Mouse (Mus musculus) MEL (cell line): ENCODE data around the gene Kcnip1. TPM values are rescaled to one million over a fixed set of nuclear protein-coding genes. Genes with fewer than 3 reads are reported as not detected.

Experiments
- DNase-seq: peaks from one replicate; pipeline ENCODE4 v3.0.0; 2011; ENCODE audit warnings: low read depth, low spot score
- H3K27ac ChIP-seq: 2 replicates; pipeline ENCODE4 v1.5.1; 2012; ENCODE audit warnings: low read depth, mild to moderate bottlenecking, control low read depth, low read length, moderate library complexity; ENCODE audit not compliant: control insufficient read depth
- H3K27me3 ChIP-seq, 2 experiments: fragments of 150-350 bp in 1 of 2; sonication (generic) in 1 of 2; 2 replicates each; pipeline ENCODE4 v1.6.1; 2012; ENCODE audit warnings: low read length in 2 of 2, mild to moderate bottlenecking in 2 of 2, improper control_type of control experiment in 1 of 2, moderate library complexity in 1 of 2; ENCODE audit not compliant: insufficient read depth in 2 of 2, control insufficient read depth in 1 of 2
- H3K36me3 ChIP-seq, 2 experiments: 2 replicates each; pipeline ENCODE4 v1.6.1; 2012 to 2014; ENCODE audit warnings: low read length in 2 of 2, improper control_type of control experiment in 1 of 2, inconsistent platforms in 1 of 2, mild to moderate bottlenecking in 1 of 2; ENCODE audit not compliant: insufficient read depth in 2 of 2, control insufficient read depth in 1 of 2
- H3K4me1 ChIP-seq, 2 experiments: fragments of 150-350 bp in 1 of 2; sonication (generic) in 1 of 2; 2 replicates each; pipeline ENCODE4 v1.6.1; 2012; ENCODE audit warnings: low read length in 2 of 2, improper control_type of control experiment in 1 of 2, mild to moderate bottlenecking in 1 of 2; ENCODE audit not compliant: insufficient read depth in 2 of 2, control insufficient read depth in 1 of 2
- H3K4me3 ChIP-seq, 2 experiments: fragments of 150-350 bp in 1 of 2; sonication (generic) in 1 of 2; 2 replicates each; pipeline ENCODE4 v1.5.1; 2012; ENCODE audit warnings: low read depth in 2 of 2, low read length in 2 of 2, mild to moderate bottlenecking in 2 of 2, moderate library complexity in 2 of 2, control low read depth in 1 of 2, improper control_type of control experiment in 1 of 2; ENCODE audit not compliant: control insufficient read depth in 1 of 2, insufficient read depth in 1 of 2
- H3K79me2 ChIP-seq: 2 replicates; pipeline ENCODE4 v1.6.1; 2012; ENCODE audit warnings: mild to moderate bottlenecking, low read length, moderate library complexity; ENCODE audit not compliant: control insufficient read depth, poor library complexity, insufficient read depth
- H3K9ac ChIP-seq: 2 replicates; pipeline ENCODE4 v1.6.1; 2012; ENCODE audit warnings: low read depth, mild to moderate bottlenecking, control low read depth, low read length, moderate library complexity; ENCODE audit not compliant: control insufficient read depth, poor library complexity, severe bottlenecking
- H3K9me3 ChIP-seq: fragments of 150-350 bp; sonication (generic); replicated peaks from 2 replicates; pipeline ENCODE4 v1.6.1; 2012; ENCODE audit warnings: mild to moderate bottlenecking, low read length, improper control_type of control experiment, moderate library complexity; ENCODE audit not compliant: insufficient read depth
- CTCF ChIP-seq, 3 experiments: IDR thresholded peaks in 2 of 3; conservative IDR thresholded peaks in 1 of 3; 2 replicates each; pipeline ENCODE4 v1.5.1; 2011 to 2012; ENCODE audit warnings: low read length in 3 of 3, low read depth in 2 of 3, mild to moderate bottlenecking in 2 of 3, improper control_type of control experiment in 1 of 3, inconsistent platforms in 1 of 3, mixed read lengths in 1 of 3, moderate library complexity in 1 of 3; ENCODE audit not compliant: control insufficient read depth in 1 of 3, insufficient read depth in 1 of 3, poor library complexity in 1 of 3, severe bottlenecking in 1 of 3
- E2F4 ChIP-seq: IDR thresholded peaks from 2 replicates; pipeline ENCODE4 v1.6.1; 2011; ENCODE audit warnings: low read depth, low read length, improper control_type of control experiment, borderline replicate concordance
- ELF1 ChIP-seq: IDR thresholded peaks from 2 replicates; pipeline ENCODE4 v1.6.1; 2014; ENCODE audit warnings: low read depth, mild to moderate bottlenecking, inconsistent platforms, low read length, improper control_type of control experiment, moderate library complexity
- EP300 ChIP-seq, 2 experiments: IDR thresholded peaks; 2 replicates each; pipeline ENCODE4 v1.6.1; 2011; ENCODE audit warnings: improper control_type of control experiment in 2 of 2, low read length in 2 of 2, low read depth in 1 of 2, mild to moderate bottlenecking in 1 of 2
- ETS1 ChIP-seq: IDR thresholded peaks from 2 replicates; pipeline ENCODE4 v1.6.1; 2012; ENCODE audit warnings: low read depth, mild to moderate bottlenecking, inconsistent platforms, low read length, improper control_type of control experiment, moderate library complexity
- HCFC1 ChIP-seq: IDR thresholded peaks from 2 replicates; pipeline ENCODE4 v1.6.1; 2012; ENCODE audit warnings: low read depth, mild to moderate bottlenecking, inconsistent platforms, low read length, improper control_type of control experiment, moderate library complexity
- MYC ChIP-seq: IDR thresholded peaks from 2 replicates; pipeline ENCODE4 v1.6.1; 2011; ENCODE audit warnings: low read depth, mild to moderate bottlenecking, low read length, improper control_type of control experiment, moderate library complexity
- POLR2A ChIP-seq, 2 experiments: IDR thresholded peaks; 2 replicates each; pipeline ENCODE4 v1.6.1; 2011 to 2012; ENCODE audit warnings: low read length in 2 of 2, mild to moderate bottlenecking in 2 of 2, control low read depth in 1 of 2, improper control_type of control experiment in 1 of 2, low read depth in 1 of 2, moderate library complexity in 1 of 2; ENCODE audit not compliant: control insufficient read depth in 1 of 2, insufficient read depth in 1 of 2, poor library complexity in 1 of 2
- POLR2AphosphoS5 ChIP-seq: IDR thresholded peaks from 2 replicates; pipeline ENCODE4 v1.6.1; 2012; ENCODE audit warnings: low read depth, borderline replicate concordance, mild to moderate bottlenecking, inconsistent platforms, low read length, moderate library complexity, mixed read lengths
- SMC3 ChIP-seq: IDR thresholded peaks from 2 replicates; pipeline ENCODE4 v1.6.1; 2011; ENCODE audit warnings: low read depth, low read length, improper control_type of control experiment
- TCF12 ChIP-seq: IDR thresholded peaks from 2 replicates; pipeline ENCODE4 v1.6.1; 2014; ENCODE audit warnings: low read depth, mild to moderate bottlenecking, inconsistent platforms, low read length, improper control_type of control experiment, moderate library complexity
- UBTF ChIP-seq: IDR thresholded peaks from 2 replicates; pipeline ENCODE4 v1.6.1; 2012; ENCODE audit warnings: low read depth, mild to moderate bottlenecking, inconsistent platforms, low read length, improper control_type of control experiment, moderate library complexity, borderline replicate concordance; ENCODE audit not compliant: insufficient read depth
- ZMIZ1 ChIP-seq: IDR thresholded peaks from 2 replicates; pipeline ENCODE4 v1.6.1; 2012; ENCODE audit warnings: low read depth, mild to moderate bottlenecking, inconsistent platforms, low read length, improper control_type of control experiment, moderate library complexity
- ZNF384 ChIP-seq: IDR thresholded peaks from 2 replicates; pipeline ENCODE4 v1.6.1; 2012; ENCODE audit warnings: low read depth, mild to moderate bottlenecking, inconsistent platforms, low read length, improper control_type of control experiment
- polyA plus RNA-seq, 2 experiments: library from polyadenylated mRNA; stranded (reverse) in 1 of 2; unstranded in 1 of 2; fragments of >175 nt in 1 of 2; fragments of >200 nt in 1 of 2; gene quantifications; 2 replicates each; pipeline versions ENCODE4 v1.2.1 to v1.2.4; 2012; ENCODE audit warnings: low replicate concordance in 2 of 2, low read depth in 1 of 2; ENCODE audit not compliant: insufficient read length in 2 of 2, insufficient read depth in 1 of 2, missing spikeins in 1 of 2
- total RNA-seq: library from RNA; depleted of rRNA; stranded (reverse); fragments of 300-350 nt; gene quantifications from 2 replicates; pipeline ENCODE4 v1.2.3, GENCODE M21; 2012

The Kcnip1 gene
- total and polyA plus RNA-seq, 3 experiments = 0.04 to 0.06 TPM; not detected in 1

DNA sequence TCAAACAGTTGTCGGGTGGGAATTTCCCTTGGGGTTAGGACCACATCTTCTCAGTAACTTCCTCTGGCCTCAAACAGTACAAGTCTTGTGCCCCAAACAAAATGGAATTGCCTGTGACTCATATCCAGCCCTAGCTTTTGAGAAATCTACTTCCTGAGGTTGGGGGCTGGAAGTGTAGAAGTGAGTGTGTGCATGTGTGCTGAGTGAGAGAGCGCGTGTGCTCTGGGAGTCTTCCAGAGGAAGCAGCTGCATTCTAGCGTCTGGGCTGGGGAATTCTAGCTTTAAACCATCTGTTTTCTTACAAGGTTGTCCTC, 17.9 kb upstream of the Kcnip1 start:
- Histone ChIP-seq H3K4me1 (peaks cover 38 to 43% of the 10 kb centered on the region in 2 experiments), H3K36me3 (peaks cover 0 to 41% of the 10 kb centered on the region in 2 experiments; a peak in 2 of 4 replicates), H3K27ac (peak overlapping the region; percentile 95), H3K27me3 (no peaks in the 10 kb centered on the region), H3K4me3 (no peak overlapping the region), H3K9me3 (no peaks in the 10 kb centered on the region), H3K9ac (peak overlapping the region; percentile 32), H3K79me2 (no peaks in the 10 kb centered on the region; the same call in 1 of the 2 replicates)
- peak; percentile 71 for DNase-seq
- peak in 1 of 2 experiments; percentile 24; a peak in 1 of 4 replicates for TF ChIP-seq EP300 (IDR thresholded peaks at IDR 0.05; ENCODE audit: low read depth in 1 of 2, low read length in 2 of 2)
- TF ChIP-seq ETS1 = peak; percentile 24; the same call in 1 of the 2 replicates
- no peak for TF ChIP-seq ZMIZ1

DNA sequence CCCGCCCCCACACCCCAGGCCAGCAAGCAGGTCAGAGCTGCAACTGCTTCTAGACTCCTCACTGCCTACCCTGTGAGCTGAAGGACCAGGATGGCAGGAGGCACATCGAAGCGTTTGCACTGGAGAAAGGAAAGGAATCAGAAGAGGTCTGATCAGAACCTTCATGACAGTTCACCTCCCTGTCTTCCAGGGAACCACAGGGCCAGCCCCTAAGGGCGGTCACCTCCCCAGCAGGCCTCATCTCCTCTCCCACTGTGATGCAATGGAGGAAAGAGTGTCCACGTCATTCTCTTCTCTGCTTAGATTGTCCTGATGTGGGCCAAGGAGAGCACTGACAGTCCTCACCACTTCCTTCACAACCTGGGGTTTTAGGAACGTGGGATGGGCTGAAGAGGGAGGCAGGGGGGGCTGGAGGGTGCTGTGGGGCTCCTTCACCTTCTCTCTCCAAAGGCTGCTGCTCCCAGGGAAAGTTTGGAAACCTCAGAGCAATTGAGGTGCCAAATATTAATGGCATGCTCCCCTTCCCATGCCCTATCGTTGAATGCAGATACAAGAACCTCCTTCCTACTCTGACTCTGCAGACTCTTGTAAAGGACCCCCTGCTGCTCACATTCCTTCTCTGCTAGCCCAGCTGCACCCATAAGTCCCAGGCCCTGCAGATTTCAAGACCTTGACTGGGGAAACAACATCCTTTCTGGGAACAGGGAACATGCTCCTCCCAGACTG, 17.3 kb upstream of the Kcnip1 start:
- Histone ChIP-seq H3K27me3 (no peaks in the 10 kb centered on the region), H3K9me3 (no peaks in the 10 kb centered on the region), H3K79me2 (no peaks in the 10 kb centered on the region; the same call in 1 of the 2 replicates), H3K36me3 (peaks cover 0 to 41% of the 10 kb centered on the region in 2 experiments; a peak in 2 of 4 replicates), H3K4me3 (0 out of 4 replicates have a peak overlapping the region, but pooled peaks of 1 of the 2 experiments have one; percentile 14), H3K4me1 (peaks cover 38 to 43% of the 10 kb centered on the region in 2 experiments), H3K27ac (peak overlapping the region; percentile 95), H3K9ac (peak overlapping the region; percentile 68)
- TF ChIP-seq TCF12 = 0 out of 2 replicates have a peak, but pooled peaks have one; percentile 22
- no peak for TF ChIP-seq ZNF384
- no peak for TF ChIP-seq CTCF (IDR thresholded peaks at IDR 0.05 in 2 of 3, conservative IDR thresholded peaks at IDR 0.05 in 1 of 3; ENCODE audit: control insufficient read depth in 1 of 3, insufficient read depth in 1 of 3, low read depth in 2 of 3, low read length in 3 of 3, poor library complexity in 1 of 3, severe bottlenecking in 1 of 3)
- TF ChIP-seq ELF1 = no peak
- TF ChIP-seq E2F4 = no peak
- TF ChIP-seq MYC = no peak
- no peak for TF ChIP-seq SMC3
- TF ChIP-seq HCFC1 = 0 out of 2 replicates have a peak, but pooled peaks have one; percentile 18
- TF ChIP-seq POLR2AphosphoS5 = no peak
- TF ChIP-seq UBTF = 0 out of 2 replicates have a peak, but pooled peaks have one; percentile 46
- 0 out of 4 replicates have a peak, but pooled peaks of 1 of the 2 experiments have one; percentile 27 for TF ChIP-seq POLR2A (IDR thresholded peaks at IDR 0.05; ENCODE audit: control insufficient read depth in 1 of 2, insufficient read depth in 1 of 2, low read depth in 1 of 2, low read length in 2 of 2, poor library complexity in 1 of 2)
- DNase-seq = peak; percentile 73
